Comparison of ENCODE assay signal across 20 mouse cellular contexts in genomic region chr1:134335924-134336810, GRCm38 (mm10). TPM values are rescaled to one million over a fixed set of nuclear protein-coding genes. Genes with fewer than 3 reads are reported as not detected.
DNase-seq lines count a peak whose midpoint lies in the region; ATAC-seq lines count a peak whose summit lies in the region.
"Had no signal": no experiment of that assay in that cellular context is flagged by ENCODE, and none has a peak within 500 bp of the region (broad histone marks: within the 10 kb centered on the region; RNA-seq: fewer than 3 reads in every experiment).

No protein-coding gene starts in this region.

- no peak overlapping the region for H3K9ac ChIP-seq in forebrain, embryonic 11.5 days (ENCODE audit: low read length)
- H3K9ac ChIP-seq in forebrain, embryonic 14.5 days (ENCODE audit: low read length) = no peak overlapping the region
- no peak overlapping the region for H3K9ac ChIP-seq in heart, embryonic 11.5 days (ENCODE audit: low read depth, low read length)

- WGBS in forebrain, embryonic 11.5 days = 85% methylated on average over 12 of the region's 12 CpGs
- WGBS in forebrain, embryonic 14.5 days = 90% methylated on average over 12 of the region's 12 CpGs
- WGBS in heart, embryonic 11.5 days (ENCODE audit: insufficient replicate concordance) = 79% methylated on average over 12 of the region's 12 CpGs

- H3K4me1 ChIP-seq in forebrain, embryonic 11.5 days (replicated peaks; ENCODE audit: control insufficient read depth, insufficient read depth, low read length) = no peaks in the 10 kb centered on the region
- H3K4me1 ChIP-seq in forebrain, embryonic 14.5 days (ENCODE audit: control insufficient read depth, insufficient read depth, low read length) = no peaks in the 10 kb centered on the region
- peaks cover 62% of the 10 kb centered on the region for H3K4me1 ChIP-seq in heart, embryonic 11.5 days (ENCODE audit: control insufficient read depth, insufficient read depth, low read length)

- no peaks in the 10 kb centered on the region for H3K9me3 ChIP-seq in forebrain, embryonic 11.5 days (ENCODE audit: control insufficient read depth, low read length)
- H3K9me3 ChIP-seq in forebrain, embryonic 14.5 days (replicated peaks; ENCODE audit: control insufficient read depth, low read length) = no peaks in the 10 kb centered on the region
- H3K9me3 ChIP-seq in heart, embryonic 11.5 days (replicated peaks; ENCODE audit: control insufficient read depth, low read length) = no peaks in the 10 kb centered on the region

- no peak for ATAC-seq in forebrain, embryonic 11.5 days (replicated peaks; ENCODE audit: low FRiP score)
- no peak for ATAC-seq in forebrain, embryonic 14.5 days
- ATAC-seq in heart, embryonic 11.5 days (replicated peaks; ENCODE audit: insufficient number of reproducible peaks, low FRiP score, low TSS enrichment) = no peak

- DNase-seq in forebrain, embryonic 11.5 days (ENCODE audit: low spot score) = peak; percentile 46
- DNase-seq in forebrain, embryonic 14.5 days (ENCODE audit: low spot score) = no peak
- peak; percentile 14 for DNase-seq in heart, postnatal 4 days
- DNase-seq in brain, adult 2 months (ENCODE audit: low read depth, low spot score) = peak; percentile 93
- peak; percentile 51 for DNase-seq in liver
- DNase-seq in adrenal gland, postnatal 10 days = no peak
- no peak for DNase-seq in ovary, postnatal 14 days (ENCODE audit: low spot score)
- DNase-seq: kidney, adult 18-20 months; lung, adult 18-20 months; retina, postnatal 1 day had no signal

- H3K27me3 ChIP-seq in forebrain, embryonic 11.5 days (ENCODE audit: control insufficient read depth, insufficient read depth, low read length) = no peaks in the 10 kb centered on the region
- H3K27me3 ChIP-seq in forebrain, embryonic 14.5 days (replicated peaks; ENCODE audit: control insufficient read depth, insufficient read depth, low read length) = no peaks in the 10 kb centered on the region
- no peaks in the 10 kb centered on the region for H3K27me3 ChIP-seq in heart, embryonic 11.5 days (ENCODE audit: control insufficient read depth, insufficient read depth, low read length)

- no peak overlapping the region for H3K4me3 ChIP-seq in forebrain, embryonic 11.5 days (ENCODE audit: low read depth, low read length)
- H3K4me3 ChIP-seq in forebrain, embryonic 14.5 days (ENCODE audit: low read depth, low read length) = no peak overlapping the region
- H3K4me3 ChIP-seq in heart, embryonic 11.5 days (ENCODE audit: low read depth, low read length) = no peak overlapping the region

- H3K27ac ChIP-seq in forebrain, embryonic 11.5 days (ENCODE audit: low read depth, low read length) = no peak overlapping the region
- H3K27ac ChIP-seq in forebrain, embryonic 14.5 days (ENCODE audit: low read depth, low read length) = no peak overlapping the region
- H3K27ac ChIP-seq in heart, embryonic 11.5 days (ENCODE audit: low read depth, low read length) = no peak overlapping the region

- no peaks in the 10 kb centered on the region for H3K36me3 ChIP-seq in forebrain, embryonic 11.5 days (ENCODE audit: control insufficient read depth, insufficient read depth, low read length)
- H3K36me3 ChIP-seq in forebrain, embryonic 14.5 days (ENCODE audit: control insufficient read depth, insufficient read depth, low read length) = no peaks in the 10 kb centered on the region
- no peaks in the 10 kb centered on the region for H3K36me3 ChIP-seq in heart, embryonic 11.5 days (ENCODE audit: control insufficient read depth, insufficient read depth, low read length)

- H3K4me2 ChIP-seq in forebrain, embryonic 11.5 days (ENCODE audit: low read depth, low read length, severe bottlenecking) = no peak overlapping the region
- no peak overlapping the region for H3K4me2 ChIP-seq in forebrain, embryonic 14.5 days (ENCODE audit: low read length)
- no peak overlapping the region for H3K4me2 ChIP-seq in heart, embryonic 11.5 days

RNA-seq across cellular contexts. Expression of gene Ppfia4, which starts 3.4 kb away (rescaled TPM):
- 1.7 and 2.5 TPM in 2 replicates for polyA plus RNA-seq in forebrain, embryonic 11.5 days (2014; fragmentation: Nextera tagmentation; extraction: Ambion mirVana)
- polyA plus RNA-seq in forebrain, embryonic 14.5 days (2014; fragmentation: Nextera tagmentation; extraction: Ambion mirVana) = 5.0 and 7.8 TPM in 2 replicates
- total RNA-seq in heart, postnatal 4 days (2021) = 1 to 10 TPM; 7.3 to 9.2 TPM
- polyA plus RNA-seq in heart, embryonic 11.5 days (2014; fragmentation: Nextera tagmentation; extraction: Ambion mirVana) = 9.4 and 9.7 TPM in 2 replicates
- 1 to 10 TPM; 1.5 to 3.0 TPM for total RNA-seq in adrenal gland, postnatal 10 days (2021)
- total RNA-seq: MEL had no signal

RNA-seq across cellular contexts. Expression of gene Tmem183a, which starts 25.6 kb away (rescaled TPM):
- polyA plus RNA-seq in forebrain, embryonic 11.5 days (2014; fragmentation: Nextera tagmentation; extraction: Ambion mirVana) = 133 and 145 TPM in 2 replicates
- 150 and 151 TPM in 2 replicates for polyA plus RNA-seq in forebrain, embryonic 14.5 days (2014; fragmentation: Nextera tagmentation; extraction: Ambion mirVana)
- total RNA-seq in heart, postnatal 4 days (2021) = 10 to 100 TPM; 33.8 to 42.5 TPM
- polyA plus RNA-seq in heart, embryonic 11.5 days (2014; fragmentation: Nextera tagmentation; extraction: Ambion mirVana) = 75.1 and 78.8 TPM in 2 replicates
- total RNA-seq in adrenal gland, postnatal 10 days (2021) = 10 to 100 TPM; 39.9 to 48.3 TPM

RNA-seq across cellular contexts. Expression of gene Myog, which starts 46.4 kb away (rescaled TPM):
- polyA plus RNA-seq in forebrain, embryonic 11.5 days (2014; fragmentation: Nextera tagmentation; extraction: Ambion mirVana) = not detected in 2 replicates
- not detected in 2 replicates for polyA plus RNA-seq in forebrain, embryonic 14.5 days (2014; fragmentation: Nextera tagmentation; extraction: Ambion mirVana)
- total RNA-seq in heart, postnatal 4 days (2021) = under 1 TPM; 0.48 to 0.52 TPM
- polyA plus RNA-seq in heart, embryonic 11.5 days (2014; fragmentation: Nextera tagmentation; extraction: Ambion mirVana) = 3.7 and 4.2 TPM in 2 replicates
- 1 to 10 TPM; 2.0 to 9.6 TPM for total RNA-seq in adrenal gland, postnatal 10 days (2021)
- total RNA-seq: adrenal gland, adult 18-20 months; hematopoietic stem cell, adult 5-6 weeks; layer of hippocampus, adult 8-10 months; left cerebral cortex, postnatal 14 days; megakaryocyte-erythroid progenitor cell, adult 5-6 weeks; MEL had no signal

RNA-seq across cellular contexts. Expression of gene 4933406M09Rik, which starts 49.6 kb away (rescaled TPM):
- not detected in 2 replicates for polyA plus RNA-seq in forebrain, embryonic 11.5 days (2014; fragmentation: Nextera tagmentation; extraction: Ambion mirVana)
- polyA plus RNA-seq in forebrain, embryonic 14.5 days (2014; fragmentation: Nextera tagmentation; extraction: Ambion mirVana) = not detected in 2 replicates
- total RNA-seq in heart, postnatal 4 days (2021) = not detected
- not detected in 2 replicates for polyA plus RNA-seq in heart, embryonic 11.5 days (2014; fragmentation: Nextera tagmentation; extraction: Ambion mirVana)
- not detected for total RNA-seq in adrenal gland, postnatal 10 days (2021)
- total RNA-seq: adrenal gland, adult 18-20 months; hematopoietic stem cell, adult 5-6 weeks; layer of hippocampus, adult 8-10 months; left cerebral cortex, postnatal 14 days; megakaryocyte-erythroid progenitor cell, adult 5-6 weeks; MEL had no signal
- polyA plus RNA-seq: embryonic facial prominence, embryonic 14.5 days; neural tube, embryonic 11.5 days; thymus, postnatal 0 days had no signal

Comparison
In these comparisons a context has a peak if more than half of its experiments do, and no peak if none do; other contexts are left out.
1. DNase-seq: peak in forebrain, embryonic 11.5 days (single experiment), heart, postnatal 4 days (single experiment), brain, adult 2 months (single experiment) and liver (single experiment); none in forebrain, embryonic 14.5 days (single experiment), adrenal gland, postnatal 10 days (single experiment) and ovary, postnatal 14 days (single experiment).